Mouse (Mus musculus): ENCODE data around the gene Prkag1.
A peak's percentile ranks its signal among the peaks of the same experiment; 100 is the strongest.
"Not testable (repeated sequence)": the region's sequence is repeated elsewhere in the genome, so short reads cannot be mapped to it uniquely, and the experiment has no call there.

Gene Prkag1

DNA sequence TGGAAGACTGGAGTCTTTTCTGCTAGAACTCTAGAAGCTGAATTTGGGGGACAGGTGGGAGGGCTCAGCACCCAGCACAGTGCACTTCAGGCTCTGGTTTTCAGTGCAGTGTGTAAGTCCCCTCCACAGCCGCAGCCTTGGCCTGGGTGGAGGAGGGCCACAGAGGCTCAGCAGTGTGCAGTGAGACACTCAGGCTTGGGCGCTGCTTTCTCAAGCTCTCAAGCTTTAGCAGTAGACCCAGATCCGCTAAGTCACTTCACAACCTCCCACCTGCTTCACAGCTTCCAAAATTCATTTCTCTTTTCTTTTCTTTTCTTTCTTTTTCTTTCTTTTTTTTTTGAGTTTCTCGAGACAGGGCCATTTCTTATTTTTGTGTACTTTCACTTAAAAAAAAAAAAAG is 10.4 kb downstream of the Prkag1 start:
- DNase-seq, result no peak

GRCm38 (mm10) chr15:98818171-98818570 is 13.2 kb downstream of the Prkag1 start:
- no peak for DNase-seq

DNA sequence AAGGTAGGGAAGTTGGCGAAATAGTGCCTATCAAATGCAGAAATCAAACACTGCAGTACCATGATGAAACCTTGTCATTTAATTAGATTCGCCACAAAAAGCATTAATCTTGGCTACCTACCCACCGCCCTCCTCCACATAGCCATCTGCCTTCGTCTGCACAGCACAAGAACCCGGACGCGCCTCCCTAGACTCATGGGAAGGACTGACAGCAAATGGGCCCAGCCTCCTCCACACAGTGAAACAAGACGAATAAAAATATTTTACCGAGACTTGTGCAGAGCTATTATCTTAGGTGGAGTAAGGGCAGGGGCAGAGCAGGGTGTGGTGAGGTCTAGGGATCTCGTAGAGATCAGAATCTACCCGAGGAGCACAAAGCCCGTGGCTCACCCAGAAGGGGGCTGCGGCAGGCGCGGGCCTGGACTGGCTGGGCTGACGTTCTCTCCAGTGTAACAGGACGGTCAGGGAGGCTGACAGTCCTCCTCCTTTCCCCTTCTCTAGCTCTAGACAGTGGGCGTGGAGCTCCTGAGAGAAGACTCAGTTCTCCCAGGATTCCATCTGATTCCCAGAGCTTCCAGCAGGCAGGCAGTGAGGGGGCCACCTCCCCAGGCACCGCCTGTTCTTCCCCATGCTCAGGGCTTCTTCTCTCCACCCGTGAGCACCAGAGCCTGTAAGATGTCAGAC is 18.4 kb downstream of the Prkag1 start:
- peak; percentile 66 for DNase-seq

DNA sequence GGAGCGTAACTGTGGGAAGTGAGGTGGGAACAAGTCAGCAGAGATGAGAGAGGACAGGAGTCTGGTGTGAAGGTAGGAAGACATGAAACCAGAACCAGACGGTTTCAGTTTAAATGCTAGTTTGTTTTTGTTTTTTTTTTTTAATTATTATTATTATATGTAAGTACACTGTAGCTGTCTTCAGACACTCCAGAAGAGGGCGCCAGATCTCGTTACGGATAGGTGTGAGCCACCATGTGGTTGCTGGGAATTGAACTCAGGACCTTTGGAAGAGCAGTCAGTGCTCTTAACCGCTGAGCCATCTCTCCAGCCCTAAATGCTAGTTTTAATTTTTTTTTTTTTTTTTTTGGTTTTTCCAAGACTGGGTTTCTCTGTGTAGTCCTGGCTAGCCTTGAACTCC is 21.1 kb downstream of the Prkag1 start:
- DNase-seq, result not testable (repeated sequence)

GRCm38 (mm10) chr15:98809390-98809789 is 21.9 kb downstream of the Prkag1 start, which contains the start of gene Ddn:
Ddn (minus strand) TSS chr15:98809490.
- DNase-seq, result no peak

- peak; percentile 74 for DNase-seq
These were observed 22.6 kb downstream of the Prkag1 start for GRCm38 (mm10) chr15:98808651-98809134.

- peak; percentile 92 for DNase-seq
These were observed 23.2 kb downstream of the Prkag1 start for GRCm38 (mm10) chr15:98807895-98808650.

- no peak for DNase-seq
These were observed 24.2 kb downstream of the Prkag1 start for GRCm38 (mm10) chr15:98806809-98807770.

- DNase-seq, result no peak
These were observed 25.1 kb downstream of the Prkag1 start for GRCm38 (mm10) chr15:98806071-98806808.

DNA sequence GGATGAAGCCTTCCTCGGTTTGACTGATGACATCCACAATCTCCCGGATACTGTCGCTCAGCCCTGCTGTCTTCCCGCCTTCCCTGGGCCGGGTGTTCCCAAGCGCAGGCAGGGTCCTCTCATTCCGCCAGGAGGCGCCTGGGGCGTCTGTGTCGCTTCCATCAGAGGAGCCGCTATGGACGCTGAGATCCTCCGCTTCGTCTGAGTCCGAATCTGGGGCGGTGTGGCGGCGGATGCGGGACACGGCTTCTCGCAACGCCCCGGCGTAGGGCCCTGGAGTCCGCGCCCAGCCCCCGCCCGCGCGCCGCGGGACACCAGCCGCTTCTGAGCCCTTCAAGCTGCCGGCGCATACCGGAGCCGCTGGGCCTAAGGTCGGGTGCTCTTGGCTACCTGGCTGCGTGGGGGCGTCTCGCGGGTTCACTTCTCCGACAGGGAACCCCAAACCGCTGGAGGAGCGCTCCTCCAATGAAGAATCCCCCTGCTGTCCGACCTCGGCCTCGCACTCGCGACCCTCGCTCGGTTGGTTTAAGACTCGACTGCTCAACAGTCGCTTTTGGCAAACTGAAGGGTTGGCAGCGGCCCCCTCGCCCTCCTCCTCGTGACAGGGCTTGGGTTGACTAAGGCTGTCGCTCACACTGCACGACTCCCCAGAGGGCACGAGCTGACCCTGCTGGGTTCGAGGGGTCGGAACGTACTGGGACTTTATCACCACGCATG is 25.8 kb downstream of the Prkag1 start:
- DNase-seq, result peak; percentile 82

- DNase-seq, result peak; percentile 89
These were observed 27.3 kb downstream of the Prkag1 start for GRCm38 (mm10) chr15:98804054-98804453.

- no peak for DNase-seq
These were observed 28.4 kb downstream of the Prkag1 start for GRCm38 (mm10) chr15:98802926-98803325.

DNA sequence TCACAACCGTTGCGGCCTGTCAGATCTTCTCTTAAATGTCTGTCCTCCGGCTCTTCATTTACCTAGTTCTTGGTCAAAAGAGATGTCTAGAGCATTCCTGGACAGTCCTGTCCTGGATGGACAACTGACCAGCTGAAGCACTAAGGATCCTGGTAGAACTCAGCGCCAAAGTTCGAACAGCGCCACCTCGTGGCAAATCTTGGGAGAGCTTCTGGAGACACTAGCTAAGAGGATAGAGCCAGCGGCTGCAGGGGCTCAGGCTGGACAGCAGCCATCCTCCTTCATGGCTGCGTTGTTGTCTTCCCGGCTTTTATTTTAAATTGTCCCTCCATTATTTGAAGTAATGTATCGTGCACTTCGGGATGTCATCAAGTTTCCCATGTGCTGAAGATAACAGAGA is 31.9 kb downstream of the Prkag1 start:
- DNase-seq, result peak; percentile 79

- DNase-seq, result no peak
These were observed 32.4 kb downstream of the Prkag1 start for GRCm38 (mm10) chr15:98798903-98799302.

- DNase-seq, result no peak
These were observed 33.4 kb downstream of the Prkag1 start for GRCm38 (mm10) chr15:98797835-98798492.

DNA sequence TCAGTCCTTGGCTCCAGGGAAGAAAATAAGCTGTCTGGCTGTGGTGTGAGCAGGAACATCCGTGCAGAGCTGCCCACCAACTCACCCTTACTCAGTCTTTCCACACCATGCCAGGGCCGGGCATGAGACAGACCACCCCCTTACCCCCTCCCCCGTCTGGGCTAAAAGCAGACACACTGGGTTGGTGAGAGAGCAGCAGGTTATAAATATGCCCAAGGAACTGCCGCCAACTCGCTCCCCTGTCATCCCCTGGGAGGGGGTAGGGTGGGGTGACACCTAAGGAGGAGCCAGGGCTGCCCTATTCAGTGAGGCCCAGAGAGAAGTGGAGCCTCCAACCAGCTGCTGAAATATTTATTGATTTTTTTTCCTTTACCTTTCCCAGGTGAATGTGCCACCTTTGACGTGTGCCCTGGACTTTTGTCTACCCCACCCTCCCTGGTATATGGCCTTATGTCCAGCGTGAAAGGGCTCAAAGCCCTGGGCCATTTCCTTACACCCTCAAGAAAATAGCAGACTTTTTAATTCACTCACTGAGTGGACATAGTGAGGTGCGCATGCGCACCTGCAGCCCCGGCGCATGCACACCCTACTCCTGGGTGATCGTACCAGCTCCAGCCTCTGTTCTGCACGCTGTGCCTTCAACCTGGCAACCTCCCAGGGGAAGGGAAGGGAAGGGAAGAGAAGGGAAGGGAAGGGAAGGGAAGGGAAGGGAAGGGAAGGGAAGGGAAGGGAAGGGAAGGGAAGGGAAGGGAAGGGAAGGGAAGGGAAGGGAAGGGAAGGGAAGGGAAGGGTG is 34.3 kb downstream of the Prkag1 start:
- no peak for DNase-seq

GRCm38 (mm10) chr15:98793141-98793698 is 38.1 kb downstream of the Prkag1 start:
- no peak for DNase-seq

GRCm38 (mm10) chr15:98792233-98793020 is 38.9 kb downstream of the Prkag1 start:
- peak; percentile 57 for DNase-seq

GRCm38 (mm10) chr15:98791771-98792170 is 39.5 kb downstream of the Prkag1 start:
- DNase-seq, result no peak
